Mouse (Mus musculus) thymus, postnatal 0 days (tissue): Measurements from ENCODE around the gene Klk4. TPM values are rescaled to one million over a fixed set of nuclear protein-coding genes. Genes with fewer than 3 reads are reported as not detected.
A peak's percentile ranks its signal among the peaks of the same experiment; 100 is the strongest.

Experiments
- DNase-seq: peaks from one replicate; pipeline ENCODE4 v3.0.0-alpha.2; 2015; ENCODE audit warnings: low spot score
- polyA plus RNA-seq: library from polyadenylated mRNA; unstranded; fragments of >200 nt; fragmentation: Nextera tagmentation; extraction: Ambion mirVana; gene quantifications from 2 replicates; pipeline ENCODE4 v1.2.1, GENCODE M21; 2015

The Klk4 gene
- polyA plus RNA-seq: 0.65 and 1.4 TPM in 2 replicates

- DNase-seq: no peak
These were observed at the start of gene Klk4 for GRCm38 (mm10) chr7:43880912-43881311. Klk4 (plus strand) TSS chr7:43881160.

GRCm38 (mm10) chr7:43841701-43842100 lies 39.3 kb upstream of the Klk4 start, which contains the start of gene Klk5:
Klk5 (plus strand) TSS chr7:43841971.
- DNase-seq: no peak

- DNase-seq: no peak
These were observed 37.2 kb upstream of the Klk4 start for GRCm38 (mm10) chr7:43843801-43844200.

- no peak for DNase-seq
These were observed 29.3 kb upstream of the Klk4 start for GRCm38 (mm10) chr7:43851616-43852015.

GRCm38 (mm10) chr7:43854642-43855380 lies 26.1 kb upstream of the Klk4 start:
- no peak for DNase-seq

GRCm38 (mm10) chr7:43855709-43856108 lies 25.3 kb upstream of the Klk4 start:
- no peak for DNase-seq

GRCm38 (mm10) chr7:43856307-43856706 lies 24.7 kb upstream of the Klk4 start:
- no peak for DNase-seq

- DNase-seq: no peak
These were observed 23.5 kb upstream of the Klk4 start for GRCm38 (mm10) chr7:43857501-43857900.

- DNase-seq: no peak
These were observed 20.5 kb upstream of the Klk4 start for GRCm38 (mm10) chr7:43860411-43860810.

- peak; percentile 19 for DNase-seq
These were observed 7.7 kb upstream of the Klk4 start for GRCm38 (mm10) chr7:43873237-43873636.

GRCm38 (mm10) chr7:43873674-43874073 lies 7.3 kb upstream of the Klk4 start:
- DNase-seq: no peak

GRCm38 (mm10) chr7:43874868-43875375 lies 6.0 kb upstream of the Klk4 start:
- no peak for DNase-seq

- no peak for DNase-seq
These were observed 4.5 kb upstream of the Klk4 start for GRCm38 (mm10) chr7:43876444-43876843.

- no peak for DNase-seq
These were observed 2.7 kb upstream of the Klk4 start for GRCm38 (mm10) chr7:43878281-43878680.

GRCm38 (mm10) chr7:43882346-43882745 lies 1.4 kb downstream of the Klk4 start:
- DNase-seq: no peak

- no peak for DNase-seq
These were observed 1.9 kb downstream of the Klk4 start for GRCm38 (mm10) chr7:43882811-43883210.

- peak; percentile 33 for DNase-seq
These were observed 2.6 kb downstream of the Klk4 start for GRCm38 (mm10) chr7:43883547-43883946.

GRCm38 (mm10) chr7:43891365-43891764 lies 10.4 kb downstream of the Klk4 start:
- DNase-seq: no peak

GRCm38 (mm10) chr7:43891788-43892187 lies 10.8 kb downstream of the Klk4 start:
- DNase-seq: no peak

- DNase-seq: peak; percentile 59
These were observed 13.9 kb downstream of the Klk4 start for GRCm38 (mm10) chr7:43894836-43895235.

- no peak for DNase-seq
These were observed 33.9 kb downstream of the Klk4 start for GRCm38 (mm10) chr7:43914821-43915220.

GRCm38 (mm10) chr7:43918426-43918825 lies 37.5 kb downstream of the Klk4 start:
- DNase-seq: no peak

- DNase-seq: no peak
These were observed 37.9 kb downstream of the Klk4 start for GRCm38 (mm10) chr7:43918871-43919270.
